Mouse (Mus musculus) stomach, postnatal 0 days (tissue): ENCODE measurements around the gene Trim69. TPM values are rescaled to one million over a fixed set of nuclear protein-coding genes. Genes with fewer than 3 reads are reported as not detected.

ENCODE experiments used
- ATAC-seq: fragments of 200-750 bp; cut with Nextera tagmentation; 2 replicates; pipeline ENCODE4 v1.8.0; 2017; ENCODE audit not compliant: low FRiP score, low TSS enrichment
- DNase-seq: peaks from one replicate; pipeline ENCODE4 v3.0.0-alpha.2; 2016; ENCODE audit warnings: low spot score
- H3K27ac ChIP-seq: fragments of 300-500 bp; sonication (generic); replicated peaks from 2 replicates; pipeline ENCODE4 v1.5.1; 2014; ENCODE audit warnings: mild to moderate bottlenecking, control low read depth
- H3K27me3 ChIP-seq: fragments of 300-500 bp; sonication (generic); 2 replicates; pipeline ENCODE4 v1.6.1; 2014; ENCODE audit warnings: low read length; ENCODE audit not compliant: control insufficient read depth, insufficient read depth
- H3K36me3 ChIP-seq: fragments of 300-500 bp; sonication (generic); 2 replicates; pipeline ENCODE4 v1.6.1; 2014; ENCODE audit warnings: low read length, mixed read lengths; ENCODE audit not compliant: control insufficient read depth, insufficient read depth
- H3K4me1 ChIP-seq: fragments of 300-500 bp; sonication (generic); replicated peaks from 2 replicates; pipeline ENCODE4 v1.6.1; 2014; ENCODE audit warnings: antibody characterized with exemption; ENCODE audit not compliant: control insufficient read depth, insufficient read depth
- H3K4me2 ChIP-seq: fragments of 300-500 bp; sonication (generic); replicated peaks from 2 replicates; pipeline ENCODE4 v1.6.1; 2014; ENCODE audit warnings: low read depth, mild to moderate bottlenecking, control low read depth, moderate library complexity
- H3K4me3 ChIP-seq: fragments of 300-500 bp; sonication (generic); 2 replicates; pipeline ENCODE4 v1.5.1; 2014; ENCODE audit warnings: low read depth, low read length, control low read depth
- H3K9ac ChIP-seq: fragments of 300-500 bp; sonication (generic); 2 replicates; pipeline ENCODE4 v1.6.1; 2014; ENCODE audit warnings: mild to moderate bottlenecking, low read length, control low read depth, mixed read lengths
- H3K9me3 ChIP-seq: fragments of 300-500 bp; sonication (generic); 2 replicates; pipeline ENCODE4 v1.6.1; 2016; ENCODE audit warnings: low read length; ENCODE audit not compliant: control insufficient read depth
- CTCF ChIP-seq: IDR thresholded peaks from 2 replicates; pipeline ENCODE4 v1.5.1; 2016; ENCODE audit warnings: antibody characterized with exemption, low read depth, mild to moderate bottlenecking, moderate library complexity
- EP300 ChIP-seq: optimal IDR thresholded peaks from 2 replicates; pipeline ENCODE3; 2016; ENCODE audit warnings: antibody characterized with exemption
- WGBS: fragments of 180-500 bp; shearing (Covaris S2); extraction: QIAGEN DNeasy Blood & Tissue Kit; methylation state at CpG from one replicate; pipeline ENCODE4 v1.1.7; 2014; 5-methylcytosine and 5-hydroxymethylcytosine counted together
- polyA plus RNA-seq: library from polyadenylated mRNA; unstranded; fragments of >200 nt; fragmentation: Nextera tagmentation; extraction: Ambion mirVana; gene quantifications from 2 replicates; pipeline ENCODE4 v1.2.1, GENCODE M21; 2015

The Trim69 gene
- polyA plus RNA-seq, 1 experiment from 2014 or later = not detected

DNA sequence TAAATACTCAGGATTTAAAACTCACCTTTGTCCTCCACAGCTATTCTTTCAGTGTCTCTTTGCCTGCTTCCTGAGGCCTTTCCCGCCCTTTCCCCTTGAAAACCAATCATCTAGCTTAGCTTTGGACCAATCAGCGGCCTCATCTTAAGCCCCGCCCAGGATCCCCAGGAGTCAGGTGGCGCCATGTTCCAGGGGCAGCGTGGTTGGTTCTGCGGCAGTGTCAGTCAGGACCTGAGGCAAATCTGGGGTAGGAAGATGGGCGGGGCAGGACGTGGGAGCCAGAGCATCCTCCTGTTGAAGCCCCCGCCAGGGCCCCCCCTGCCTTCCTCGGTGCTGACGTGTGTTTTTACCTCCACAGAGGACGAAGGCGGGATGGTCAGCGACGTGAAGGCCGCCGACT, 25.6 kb downstream of the Trim69 start, which contains the start of the genes Patl2 and Terb2:
Gene Patl2, minus strand, starts transcription at position 84 of the 400 bp plus-strand sequence.
Gene Terb2, plus strand, starts transcription at position 167 of the 400 bp plus-strand sequence.
- H3K4me1 ChIP-seq = no peaks in the 10 kb centered on the region
- H3K27me3 ChIP-seq = no peaks in the 10 kb centered on the region
- H3K27ac ChIP-seq = no peak within 1 kb of the TSS
- H3K9me3 ChIP-seq = no peaks in the 10 kb centered on the region
- TF ChIP-seq EP300 (no peak), CTCF (no peak)
- DNase-seq (no peak), ATAC-seq (no peak)
- no peak within 1 kb of the TSS for H3K9ac ChIP-seq
- no peak within 1 kb of the TSS for H3K4me2 ChIP-seq
- 79% methylated on average over 17 of the region's 17 CpGs for WGBS
- no peak within 1 kb of the TSS for H3K4me3 ChIP-seq
- no peaks in the 10 kb centered on the region for H3K36me3 ChIP-seq

DNA sequence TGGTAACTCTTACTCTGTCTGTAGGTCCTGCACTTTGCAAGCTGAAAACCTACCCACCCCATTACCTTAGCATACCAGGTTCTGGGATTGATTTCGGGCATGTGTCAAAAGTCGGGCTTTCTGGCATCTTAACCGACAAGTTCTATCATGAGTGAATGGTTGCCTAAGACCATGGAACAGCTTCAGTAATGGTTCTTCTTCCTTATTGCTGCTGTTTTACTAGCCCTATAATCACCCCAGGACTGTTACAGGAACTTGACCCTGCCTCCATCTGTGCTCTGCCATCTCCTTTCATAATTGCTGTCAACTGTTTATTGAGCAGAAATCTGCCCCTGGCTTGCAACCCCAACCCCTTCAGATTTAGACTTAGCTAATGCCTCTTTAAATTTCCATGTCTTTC, 26.3 kb downstream of the Trim69 start:
- no peak for DNase-seq
- H3K4me2 ChIP-seq = no peak overlapping the region
- no peak overlapping the region for H3K27ac ChIP-seq
- H3K27me3 ChIP-seq = no peaks in the 10 kb centered on the region
- WGBS = 71% methylated on average over 3 of the region's 3 CpGs
- no peaks in the 10 kb centered on the region for H3K9me3 ChIP-seq
- TF ChIP-seq EP300 = no peak
- TF ChIP-seq CTCF = no peak
- no peaks in the 10 kb centered on the region for H3K4me1 ChIP-seq
- no peak overlapping the region for H3K4me3 ChIP-seq
- H3K9ac ChIP-seq = no peak overlapping the region
- H3K36me3 ChIP-seq = no peaks in the 10 kb centered on the region
- no peak for ATAC-seq

DNA sequence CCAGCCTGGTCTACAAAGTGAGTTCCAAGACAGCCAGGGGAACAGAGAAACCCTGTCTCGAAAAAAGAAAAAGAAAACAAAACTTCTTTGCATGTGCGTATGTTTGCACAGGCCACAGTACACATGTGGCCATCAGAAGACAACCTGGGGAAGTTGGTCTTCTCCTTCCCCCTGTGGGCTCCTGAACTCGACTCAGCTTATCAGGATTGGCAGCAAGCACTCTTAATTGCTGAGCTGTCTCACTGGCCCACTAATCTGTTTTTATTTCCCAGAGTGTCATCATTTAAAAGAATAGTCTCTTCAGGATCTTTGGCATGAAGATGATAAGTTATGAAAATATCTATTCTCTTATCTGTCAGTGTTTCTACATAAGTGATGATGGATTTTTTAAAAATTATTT, 31.3 kb downstream of the Trim69 start:
- Histone ChIP-seq H3K9me3 (no peaks in the 10 kb centered on the region), H3K9ac (no peak overlapping the region), H3K27ac (no peak overlapping the region), H3K36me3 (no peaks in the 10 kb centered on the region), H3K4me1 (no peaks in the 10 kb centered on the region), H3K4me2 (no peak overlapping the region), H3K27me3 (no peaks in the 10 kb centered on the region), H3K4me3 (no peak overlapping the region)
- DNase-seq (no peak), ATAC-seq (no peak)
- no peak for TF ChIP-seq CTCF
- no peak for TF ChIP-seq EP300
- WGBS = 69% methylated on average over 3 of the region's 3 CpGs

- ATAC-seq (peak; percentile 77), DNase-seq (no peak)
- Histone ChIP-seq H3K4me1 (no peaks in the 10 kb centered on the region), H3K9ac (no peak overlapping the region), H3K9me3 (no peaks in the 10 kb centered on the region), H3K27me3 (no peaks in the 10 kb centered on the region), H3K4me3 (no peak overlapping the region), H3K27ac (no peak overlapping the region), H3K4me2 (no peak overlapping the region), H3K36me3 (no peaks in the 10 kb centered on the region)
- WGBS = 59% methylated on average over 1 of the region's 1 CpGs
- TF ChIP-seq EP300 = no peak
- TF ChIP-seq CTCF = peak; percentile 81
Observed at GRCm38 (mm10) chr2:122194509-122194929, 34.0 kb downstream of the Trim69 start.

DNA sequence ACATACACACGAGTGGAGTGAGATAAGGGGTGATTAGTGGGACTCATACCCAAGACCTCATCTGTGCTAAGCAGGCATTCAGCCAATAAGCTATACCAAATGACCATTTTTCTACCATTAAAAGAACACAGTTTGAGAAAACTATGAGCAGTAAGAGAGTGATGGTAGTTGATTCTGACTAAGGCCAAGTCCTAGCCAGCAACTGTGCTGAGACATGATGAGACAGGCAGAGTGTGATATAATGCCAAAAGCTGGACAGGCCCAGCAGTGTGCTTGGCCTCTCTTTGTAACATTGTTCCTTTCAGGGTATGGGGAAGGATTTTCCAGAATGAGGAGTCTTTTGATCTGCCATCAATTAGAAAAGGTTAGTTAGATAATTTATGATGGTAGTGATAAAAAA, 41.0 kb downstream of the Trim69 start:
- no peaks in the 10 kb centered on the region for H3K4me1 ChIP-seq
- no peak overlapping the region for H3K4me2 ChIP-seq
- H3K27ac ChIP-seq = no peak overlapping the region
- DNase-seq = no peak
- TF ChIP-seq EP300 (no peak), CTCF (no peak)
- H3K9me3 ChIP-seq = no peaks in the 10 kb centered on the region
- H3K36me3 ChIP-seq = no peaks in the 10 kb centered on the region
- ATAC-seq = no peak
- no peak overlapping the region for H3K9ac ChIP-seq
- no peak overlapping the region for H3K4me3 ChIP-seq
- H3K27me3 ChIP-seq = no peaks in the 10 kb centered on the region
- WGBS = 69% methylated on average over 1 of the region's 1 CpGs

DNA sequence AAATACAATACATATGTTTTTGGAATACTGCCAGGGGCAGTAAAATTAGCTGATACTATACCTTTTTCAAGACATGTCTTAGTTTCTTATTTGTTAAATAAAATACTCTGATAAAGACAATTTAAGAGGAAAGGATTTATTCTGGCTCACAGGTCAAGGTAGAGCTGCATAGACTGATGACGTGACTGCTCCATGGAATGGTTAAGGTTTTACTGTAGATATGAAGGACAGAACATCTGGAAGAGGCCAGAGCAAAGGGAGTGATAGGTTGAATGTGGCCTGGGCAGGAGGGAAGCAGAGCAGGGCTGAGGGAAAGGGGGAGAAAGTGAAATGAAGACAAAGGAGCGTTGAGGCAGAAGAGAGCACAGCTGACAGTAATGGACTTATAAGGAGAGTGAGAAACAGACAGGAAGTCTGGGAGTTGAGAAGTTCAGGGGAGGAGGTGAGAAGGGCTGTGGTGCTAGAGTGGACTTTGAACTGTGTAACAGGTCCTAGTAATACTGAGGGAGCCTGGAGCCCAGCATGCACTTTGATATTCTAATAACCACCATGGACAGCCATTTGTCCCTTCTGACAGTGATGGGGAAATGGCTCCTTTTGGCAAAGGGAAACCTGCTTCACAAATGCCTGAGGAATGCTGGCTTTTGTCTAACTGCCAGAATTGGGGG, 46.1 kb downstream of the Trim69 start:
- H3K9ac ChIP-seq = no peak overlapping the region
- ATAC-seq (peak; percentile 92), DNase-seq (peak; percentile 50)
- WGBS = 43% methylated on average over 2 of the region's 2 CpGs
- no peak overlapping the region for H3K4me3 ChIP-seq
- H3K4me1 ChIP-seq = no peaks in the 10 kb centered on the region
- no peaks in the 10 kb centered on the region for H3K9me3 ChIP-seq
- no peak overlapping the region for H3K4me2 ChIP-seq
- H3K36me3 ChIP-seq = no peaks in the 10 kb centered on the region
- H3K27ac ChIP-seq = no peak overlapping the region
- no peaks in the 10 kb centered on the region for H3K27me3 ChIP-seq
- TF ChIP-seq CTCF = no peak
- no peak for TF ChIP-seq EP300
